Mouse (Mus musculus) lung, postnatal 0 days (tissue): ENCODE results near the gene Adsl. TPM values are rescaled to one million over a fixed set of nuclear protein-coding genes. Genes with fewer than 3 reads are reported as not detected.

Experiments
- ATAC-seq: fragments of 200-750 bp; cut with Nextera tagmentation; 2 replicates; pipeline ENCODE4 v1.8.0; 2017; ENCODE audit warnings: moderate library complexity
- DNase-seq: peaks from one replicate; pipeline ENCODE4 v3.0.0-alpha.2; 2016; ENCODE audit warnings: low spot score
- H3K27ac ChIP-seq: fragments of 300-500 bp; sonication (generic); 2 replicates; pipeline ENCODE4 v1.5.1; 2014; ENCODE audit warnings: antibody characterized with exemption, mild to moderate bottlenecking, low read length, mixed read lengths
- H3K27me3 ChIP-seq: fragments of 300-500 bp; sonication (generic); replicated peaks from 2 replicates; pipeline ENCODE4 v1.6.1; 2014; ENCODE audit warnings: low read length, mixed read lengths; ENCODE audit not compliant: insufficient read depth
- H3K36me3 ChIP-seq: fragments of 300-500 bp; sonication (generic); 2 replicates; pipeline ENCODE4 v1.6.1; 2014; ENCODE audit warnings: low read length, mixed read lengths; ENCODE audit not compliant: insufficient read depth
- H3K4me1 ChIP-seq: fragments of 300-500 bp; sonication (generic); 2 replicates; pipeline ENCODE4 v1.6.1; 2014; ENCODE audit warnings: antibody characterized with exemption, low read depth, low read length, mixed read lengths; ENCODE audit not compliant: insufficient read depth
- H3K4me2 ChIP-seq: fragments of 300-500 bp; sonication (generic); replicated peaks from 2 replicates; pipeline ENCODE4 v1.6.1; 2014; ENCODE audit warnings: low read depth, mild to moderate bottlenecking, low read length, moderate library complexity, mixed read lengths
- H3K4me3 ChIP-seq: fragments of 300-500 bp; sonication (generic); 2 replicates; pipeline ENCODE4 v1.5.1; 2014; ENCODE audit warnings: low read depth, low read length
- H3K9ac ChIP-seq: fragments of 300-500 bp; sonication (generic); replicated peaks from 2 replicates; pipeline ENCODE4 v1.6.1; 2014; ENCODE audit warnings: low read depth, mild to moderate bottlenecking
- H3K9me3 ChIP-seq: fragments of 300-500 bp; sonication (generic); 2 replicates; pipeline ENCODE4 v1.6.1; 2016; ENCODE audit warnings: low read length, mixed read lengths
- CTCF ChIP-seq: IDR thresholded peaks from 2 replicates; pipeline ENCODE4 v1.5.1; 2016; ENCODE audit warnings: antibody characterized with exemption, mild to moderate bottlenecking
- EP300 ChIP-seq: IDR thresholded peaks from 2 replicates; pipeline ENCODE4 v1.6.1; 2016; ENCODE audit warnings: antibody characterized with exemption, mild to moderate bottlenecking, control low read depth
- WGBS: fragments of 180-500 bp; shearing (Covaris S2); extraction: QIAGEN DNeasy Blood & Tissue Kit; methylation state at CpG from one replicate; pipeline ENCODE4 v1.1.7; 2014; 5-methylcytosine and 5-hydroxymethylcytosine counted together
- microRNA-seq: library from miRNA; unstranded; fragments of <30 nt; microRNA quantifications from one replicate; pipeline ENCODE4, GENCODE M21; 2016
- polyA plus RNA-seq: library from polyadenylated mRNA; unstranded; fragments of >200 nt; fragmentation: Nextera tagmentation; extraction: Ambion mirVana; gene quantifications from 2 replicates; pipeline ENCODE4 v1.2.1, GENCODE M21; 2015

Adsl gene
- polyA plus RNA-seq, 1 experiment from 2014 or later = 51.9 TPM

GRCm38 (mm10) chr15:81015068-81015744 is 66.9 kb downstream of the Adsl start:
- Histone ChIP-seq H3K9me3 (no peaks in the 10 kb centered on the region), H3K36me3 (peaks cover 47% of the 10 kb centered on the region; the same call in 1 of the 2 replicates), H3K4me1 (no peaks in the 10 kb centered on the region), H3K27me3 (no peaks in the 10 kb centered on the region), H3K9ac (no peak overlapping the region), H3K27ac (no peak overlapping the region), H3K4me3 (no peak overlapping the region), H3K4me2 (no peak overlapping the region)
- TF ChIP-seq CTCF = no peak
- no peak for TF ChIP-seq EP300
- WGBS = 70% methylated on average over 5 of the region's 5 CpGs
- ATAC-seq (no peak), DNase-seq (no peak)

GRCm38 (mm10) chr15:81016488-81016887 is 68.2 kb downstream of the Adsl start:
- ATAC-seq (no peak; the same call in 1 of the 2 replicates), DNase-seq (no peak)
- Histone ChIP-seq H3K9ac (no peak overlapping the region), H3K9me3 (no peaks in the 10 kb centered on the region), H3K4me2 (no peak overlapping the region), H3K36me3 (peaks cover 43% of the 10 kb centered on the region; the same call in 1 of the 2 replicates), H3K27ac (no peak overlapping the region), H3K27me3 (no peaks in the 10 kb centered on the region), H3K4me3 (no peak overlapping the region), H3K4me1 (no peaks in the 10 kb centered on the region)
- no peak for TF ChIP-seq EP300
- no peak for TF ChIP-seq CTCF
- WGBS = 84% methylated on average over 9 of the region's 10 CpGs

- H3K4me2 ChIP-seq = no peak overlapping the region
- no peak overlapping the region for H3K9ac ChIP-seq
- H3K36me3 ChIP-seq = peaks cover 43% of the 10 kb centered on the region; the same call in 1 of the 2 replicates
- peak; percentile 42 for DNase-seq
- WGBS = 79% methylated on average over 7 of the region's 7 CpGs
- H3K9me3 ChIP-seq = no peaks in the 10 kb centered on the region
- TF ChIP-seq CTCF = no peak
- TF ChIP-seq EP300 = no peak
- no peak overlapping the region for H3K4me3 ChIP-seq
- no peaks in the 10 kb centered on the region for H3K27me3 ChIP-seq
- no peaks in the 10 kb centered on the region for H3K4me1 ChIP-seq
- ATAC-seq = peak; percentile 30; the same call in 1 of the 2 replicates
- no peak overlapping the region for H3K27ac ChIP-seq
Measured at GRCm38 (mm10) chr15:81017308-81017707, 69.0 kb downstream of the Adsl start.

Small RNAs within 50 kb of the gene (microRNA-seq; reads per million reads assigned to microRNA genes)
- gene Mir5113 = 5.1 reads per million, percentile 15 among the genes with 10 or more reads in this experiment

Other genes starting within 250 kb of the Adsl start
- gene Tnrc6b, start 237.2 kb upstream of the Adsl start, polyA plus RNA-seq = 10.1 and 11.7 TPM in 2 replicates
- gene Sgsm3, start 29.3 kb downstream of the Adsl start, polyA plus RNA-seq = 27.8 and 38.5 TPM in 2 replicates
- gene Mrtfa, start 242.3 kb downstream of the Adsl start, polyA plus RNA-seq = 13.5 and 13.9 TPM in 2 replicates